Mouse (Mus musculus) myocyte (in vitro differentiated cells): ENCODE results near the gene Thap8. TPM values are rescaled to one million over a fixed set of nuclear protein-coding genes. Genes with fewer than 3 reads are reported as not detected.

Experiments used
- H3K27me3 ChIP-seq: one replicate; pipeline ENCODE4 v1.6.1; 2011; ENCODE audit not compliant: control insufficient read depth, insufficient read depth, insufficient read length
- H3K36me3 ChIP-seq: one replicate; pipeline ENCODE4 v1.6.1; 2011; ENCODE audit not compliant: control insufficient read depth, insufficient read depth
- H3K4me2 ChIP-seq: one replicate; pipeline ENCODE4 v1.6.1; 2011; ENCODE audit warnings: low read depth, control low read depth
- H3K4me3 ChIP-seq: one replicate; pipeline ENCODE4 v1.5.1; 2011; ENCODE audit warnings: mild to moderate bottlenecking, control low read depth, moderate library complexity
- H3K79me2 ChIP-seq: one replicate; pipeline ENCODE4 v1.6.1; 2011; ENCODE audit not compliant: control insufficient read depth, insufficient read depth
- H3ac ChIP-seq: one replicate; pipeline ENCODE4 v1.6.1; 2011; ENCODE audit not compliant: control insufficient read depth, insufficient read length
- CEBPB ChIP-seq: IDR thresholded peaks from 2 replicates; pipeline ENCODE4 v1.6.1; 2011; ENCODE audit warnings: mild to moderate bottlenecking, moderate library complexity; ENCODE audit not compliant: poor library complexity, insufficient read depth, severe bottlenecking
- E2F4 ChIP-seq: IDR thresholded peaks from one replicate; pipeline ENCODE4 v1.6.1; 2011; ENCODE audit warnings: mild to moderate bottlenecking, control low read depth, moderate library complexity; ENCODE audit not compliant: insufficient read depth
- MAX ChIP-seq: IDR thresholded peaks from one replicate; pipeline ENCODE4 v1.6.1; 2011; ENCODE audit warnings: low read depth, mild to moderate bottlenecking, control low read depth
- MYOD1 ChIP-seq, 3 experiments: IDR thresholded peaks; one replicate each; pipeline ENCODE4 v1.6.1; 2011; ENCODE audit warnings: control low read depth in 2 of 3, low read depth in 2 of 3, mild to moderate bottlenecking in 2 of 3, moderate library complexity in 1 of 3; ENCODE audit not compliant: insufficient read length in 2 of 3, control insufficient read depth in 1 of 3
- MYOG ChIP-seq, 3 experiments: IDR thresholded peaks; one replicate each; pipeline ENCODE4 v1.6.1; 2011; ENCODE audit warnings: control low read depth in 2 of 3, low read depth in 2 of 3, mild to moderate bottlenecking in 2 of 3; ENCODE audit not compliant: insufficient read length in 2 of 3, control insufficient read depth in 1 of 3, insufficient read depth in 1 of 3
- POLR2A ChIP-seq: IDR thresholded peaks from one replicate; pipeline ENCODE4 v1.6.1; 2011; ENCODE audit warnings: low read depth, mild to moderate bottlenecking, control low read depth, moderate library complexity; ENCODE audit not compliant: insufficient read length
- POLR2AphosphoS2 ChIP-seq: IDR thresholded peaks from one replicate; pipeline ENCODE4 v1.6.1; 2011; ENCODE audit warnings: low read depth, control low read depth; ENCODE audit not compliant: insufficient read length
- REST ChIP-seq: IDR thresholded peaks from one replicate; pipeline ENCODE4 v1.6.1; 2011; ENCODE audit warnings: mild to moderate bottlenecking, control low read depth, moderate library complexity; ENCODE audit not compliant: insufficient read depth, insufficient read length
- SRF ChIP-seq: IDR thresholded peaks from one replicate; pipeline ENCODE4 v1.6.1; 2011; ENCODE audit warnings: low read depth; ENCODE audit not compliant: control insufficient read depth, insufficient read length
- TCF12 ChIP-seq: IDR thresholded peaks from one replicate; pipeline ENCODE4 v1.6.1; 2011; ENCODE audit warnings: mild to moderate bottlenecking, control low read depth; ENCODE audit not compliant: poor library complexity, insufficient read depth, severe bottlenecking
- TCF3 ChIP-seq: IDR thresholded peaks from one replicate; pipeline ENCODE4 v1.6.1; 2011; ENCODE audit warnings: low read depth, control low read depth; ENCODE audit not compliant: insufficient read length
- USF1 ChIP-seq: IDR thresholded peaks from one replicate; pipeline ENCODE4 v1.6.1; 2011; ENCODE audit warnings: low read depth, mild to moderate bottlenecking, control low read depth, moderate library complexity
- polyA plus RNA-seq: library from polyadenylated mRNA; unstranded; fragments of >200 nt; fragmentation: generic; extraction: Trizol; gene quantifications from one replicate; pipeline ENCODE4 v1.2.1, GENCODE M21; 2012; ENCODE audit warnings: missing spikeins

Gene Thap8
- polyA plus RNA-seq, 1 experiment = 0.02 TPM

GRCm38 (mm10) chr7:30282740-30283139 is 2.8 kb downstream of the Thap8 start:
- Histone ChIP-seq H3K36me3 (no peaks in the 10 kb centered on the region), H3ac (no peak overlapping the region), H3K27me3 (no peaks in the 10 kb centered on the region), H3K4me2 (no peak overlapping the region), H3K4me3 (no peak overlapping the region), H3K79me2 (no peaks in the 10 kb centered on the region)
- TF ChIP-seq USF1 = peak; percentile 51
- no peak for TF ChIP-seq CEBPB

DNA sequence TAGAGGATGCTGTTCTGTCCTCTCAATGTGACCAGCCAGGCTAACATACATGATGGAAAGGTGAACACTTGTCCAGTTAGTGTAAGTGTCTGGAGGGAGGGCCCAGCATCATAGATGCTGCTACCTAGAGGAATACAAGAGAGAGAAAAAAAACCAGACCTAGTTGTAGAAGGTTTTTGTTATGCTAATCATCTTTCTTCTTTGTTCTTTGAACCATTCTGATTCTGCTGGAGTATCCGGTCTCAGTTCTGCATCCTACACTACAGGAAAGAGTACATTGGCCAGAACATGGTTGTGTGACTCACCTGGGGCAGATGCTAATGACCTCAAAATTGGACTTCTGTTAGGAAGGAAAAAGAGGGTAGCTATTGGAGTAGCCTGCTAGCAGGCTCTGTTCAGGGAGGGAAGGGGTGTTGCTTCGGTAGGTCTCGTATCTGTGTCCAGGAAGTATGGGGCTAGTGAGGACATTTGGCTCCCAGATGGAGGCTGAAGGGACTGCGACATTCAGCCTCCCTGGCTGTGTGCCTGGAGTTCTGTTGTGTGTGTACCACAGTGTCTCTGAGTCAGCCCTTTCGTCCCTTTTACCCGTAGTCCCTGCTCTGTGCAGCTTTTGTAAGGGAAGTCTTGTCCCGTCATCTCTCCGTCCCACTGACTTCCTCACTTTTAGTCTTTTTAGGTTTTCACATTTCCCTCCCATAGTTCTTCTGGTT is 7.0 kb downstream of the Thap8 start:
- Histone ChIP-seq H3K4me2 (no peak overlapping the region), H3K36me3 (no peaks in the 10 kb centered on the region), H3K4me3 (no peak overlapping the region), H3K79me2 (no peaks in the 10 kb centered on the region), H3ac (no peak overlapping the region), H3K27me3 (peaks cover 5% of the 10 kb centered on the region)
- TF ChIP-seq SRF (no peak), REST (no peak), E2F4 (no peak), MYOD1 (IDR thresholded peaks at IDR 0.05; ENCODE audit: control insufficient read depth in 1 of 3, insufficient read length in 2 of 3, low read depth in 2 of 3) (no peak), MAX (no peak), TCF12 (no peak), USF1 (no peak), POLR2AphosphoS2 (no peak), TCF3 (no peak), POLR2A (no peak), MYOG (IDR thresholded peaks at IDR 0.05; ENCODE audit: control insufficient read depth in 1 of 3, insufficient read depth in 1 of 3, insufficient read length in 2 of 3, low read depth in 2 of 3) (no peak), CEBPB (no peak)

GRCm38 (mm10) chr7:30288046-30288445 is 8.2 kb downstream of the Thap8 start:
- Histone ChIP-seq H3ac (no peak overlapping the region), H3K4me2 (no peak overlapping the region), H3K27me3 (peaks cover 5% of the 10 kb centered on the region), H3K4me3 (no peak overlapping the region), H3K79me2 (no peaks in the 10 kb centered on the region), H3K36me3 (no peaks in the 10 kb centered on the region)
- TF ChIP-seq E2F4 (no peak), SRF (no peak), POLR2AphosphoS2 (no peak), USF1 (no peak), POLR2A (no peak), REST (no peak), MYOG (IDR thresholded peaks at IDR 0.05; ENCODE audit: control insufficient read depth in 1 of 3, insufficient read depth in 1 of 3, insufficient read length in 2 of 3, low read depth in 2 of 3) (no peak), MAX (no peak), MYOD1 (IDR thresholded peaks at IDR 0.05; ENCODE audit: control insufficient read depth in 1 of 3, insufficient read length in 2 of 3, low read depth in 2 of 3) (no peak), CEBPB (no peak), TCF3 (no peak), TCF12 (no peak)

GRCm38 (mm10) chr7:30289071-30289713 is 9.3 kb downstream of the Thap8 start:
- H3K4me3 ChIP-seq = no peak overlapping the region

More at GRCm38 (mm10) chr7:30289071-30289713, 9.3 kb downstream of the Thap8 start:
- H3K36me3 ChIP-seq = no peaks in the 10 kb centered on the region
- TF ChIP-seq POLR2AphosphoS2 (no peak), REST (no peak), TCF12 (no peak), SRF (no peak), MAX (no peak), MYOG (IDR thresholded peaks at IDR 0.05; ENCODE audit: control insufficient read depth in 1 of 3, insufficient read depth in 1 of 3, insufficient read length in 2 of 3, low read depth in 2 of 3) (no peak), USF1 (no peak), TCF3 (no peak), CEBPB (no peak), POLR2A (no peak), MYOD1 (IDR thresholded peaks at IDR 0.05; ENCODE audit: control insufficient read depth in 1 of 3, insufficient read length in 2 of 3, low read depth in 2 of 3) (no peak), E2F4 (no peak)
- no peak overlapping the region for H3ac ChIP-seq
- H3K4me2 ChIP-seq = no peak overlapping the region
- peaks cover 5% of the 10 kb centered on the region for H3K27me3 ChIP-seq
- no peaks in the 10 kb centered on the region for H3K79me2 ChIP-seq
